ENCODE assay signal across 8 mouse cellular contexts in the genomic region with DNA sequence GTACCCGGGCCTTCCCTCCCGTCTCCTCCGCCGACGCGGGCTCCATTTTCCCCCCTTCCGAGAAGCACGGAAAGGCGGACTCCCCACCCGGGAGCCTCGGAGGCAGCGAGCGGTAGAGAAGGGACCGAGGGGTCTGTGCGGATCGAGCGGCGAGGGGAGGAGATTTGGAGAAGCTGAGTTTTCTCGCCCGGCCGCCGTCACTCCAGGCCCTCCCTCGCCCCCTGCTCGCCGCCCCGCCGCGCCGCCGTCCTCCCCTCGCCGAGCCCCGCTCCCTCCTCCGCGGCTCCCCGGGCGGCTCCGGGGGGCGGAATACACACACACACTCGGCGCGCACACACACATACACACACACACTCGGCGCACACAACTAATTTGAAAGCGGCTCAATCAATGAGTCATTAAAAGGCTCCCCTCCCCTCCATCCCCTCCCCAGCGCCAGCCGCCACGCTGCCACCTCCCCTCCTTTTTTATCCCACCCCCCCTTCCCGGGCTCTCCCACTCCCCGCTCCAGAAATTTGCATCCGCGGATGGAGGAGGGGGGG. TPM values are rescaled to one million over a fixed set of nuclear protein-coding genes. Genes with fewer than 3 reads are reported as not detected.
DNase-seq lines count a peak whose midpoint lies in the region; ATAC-seq and TF ChIP-seq lines count a peak whose summit lies in the region.

No protein-coding gene starts in this region.

- WGBS in embryonic facial prominence, embryonic 13.5 days: under 1% methylated on average over 35 of the region's 52 CpGs
- under 1% methylated on average over 47 of the region's 52 CpGs for WGBS in heart, adult 2 months
- under 1% methylated on average over 48 of the region's 52 CpGs for WGBS in limb, embryonic 15.5 days
- under 1% methylated on average over 35 of the region's 52 CpGs for WGBS in stomach, embryonic 14.5 days

- no peaks in the 10 kb centered on the region for H3K79me2 ChIP-seq in heart, adult 2 months (replicated peaks; ENCODE audit: control insufficient read depth, insufficient read depth, low read length)

- no peak for TF ChIP-seq CTCF in heart, adult 2 months (IDR thresholded peaks at IDR 0.05)

- peak; percentile 74 for DNase-seq in 3T3-L1 (ENCODE audit: low read depth, low spot score)
- peak; percentile 81 to 88 for DNase-seq in adrenal gland, postnatal 36 days
- DNase-seq in heart, adult 2 months: peak; percentile 90
- peak; percentile 67 to 69 for DNase-seq in kidney, adult 8-10 months

- TF ChIP-seq POLR2A in heart, adult 2 months (IDR thresholded peaks at IDR 0.05; ENCODE audit: insufficient read depth, low read depth, low read length): peak; percentile 72

- H3K4me2 ChIP-seq in embryonic facial prominence, embryonic 13.5 days: peak overlapping the region; percentile 67
- peak overlapping the region; percentile 44 for H3K4me2 ChIP-seq in limb, embryonic 15.5 days
- peak overlapping the region; percentile 48 for H3K4me2 ChIP-seq in stomach, embryonic 14.5 days (replicated peaks; ENCODE audit: low read depth, low read length)

- H3K27me3 ChIP-seq in embryonic facial prominence, embryonic 13.5 days: no peaks in the 10 kb centered on the region
- no peaks in the 10 kb centered on the region for H3K27me3 ChIP-seq in heart, adult 2 months (ENCODE audit: control insufficient read depth, insufficient read depth, low read length)
- H3K27me3 ChIP-seq in limb, embryonic 15.5 days: no peaks in the 10 kb centered on the region
- H3K27me3 ChIP-seq in stomach, embryonic 14.5 days (ENCODE audit: control insufficient read depth, insufficient read depth, low read length): no peaks in the 10 kb centered on the region

- H3K4me3 ChIP-seq in embryonic facial prominence, embryonic 13.5 days: peak overlapping the region; percentile 92
- H3K4me3 ChIP-seq in heart, adult 2 months: peak overlapping the region; percentile 86
- H3K4me3 ChIP-seq in limb, embryonic 15.5 days: peak overlapping the region; percentile 80
- H3K4me3 ChIP-seq in stomach, embryonic 14.5 days (ENCODE audit: low read depth, low read length): peak overlapping the region; percentile 96

- peak overlapping the region; percentile 100 for H3K9ac ChIP-seq in embryonic facial prominence, embryonic 13.5 days
- H3K9ac ChIP-seq in heart, adult 2 months (ENCODE audit: low read depth, low read length): peak overlapping the region; percentile 100
- H3K9ac ChIP-seq in limb, embryonic 15.5 days: peak overlapping the region; percentile 100
- peak overlapping the region; percentile 100 for H3K9ac ChIP-seq in stomach, embryonic 14.5 days (replicated peaks; ENCODE audit: low read depth, low read length)

- no peak for TF ChIP-seq EP300 in heart, adult 2 months (IDR thresholded peaks at IDR 0.05; ENCODE audit: insufficient read depth, low read depth, low read length)

- intact Hi-C loops in heart, adult 2 months (cut with DNase I): no loop called here

- peak; percentile 76 for ATAC-seq in embryonic facial prominence, embryonic 13.5 days (ENCODE audit: insufficient number of reproducible peaks, insufficient read depth, low FRiP score, low TSS enrichment, low read depth)
- ATAC-seq in limb, embryonic 15.5 days (ENCODE audit: insufficient number of reproducible peaks, low FRiP score, low TSS enrichment, low read depth): peak; percentile 71
- ATAC-seq in monocyte, adult 5-6 weeks (replicated peaks; ENCODE audit: insufficient number of reproducible peaks, low FRiP score, low TSS enrichment, poor library complexity, severe bottlenecking): peak; percentile 48
- ATAC-seq in stomach, embryonic 14.5 days (ENCODE audit: insufficient number of reproducible peaks, insufficient read depth, low FRiP score, low read depth): peak; percentile 76

- H3K36me3 ChIP-seq in embryonic facial prominence, embryonic 13.5 days: no peaks in the 10 kb centered on the region
- peaks cover 2% of the 10 kb centered on the region; the same call in 1 of the 2 replicates for H3K36me3 ChIP-seq in heart, adult 2 months (ENCODE audit: control insufficient read depth, insufficient read depth, low read length)
- H3K36me3 ChIP-seq in limb, embryonic 15.5 days: no peaks in the 10 kb centered on the region
- H3K36me3 ChIP-seq in stomach, embryonic 14.5 days (ENCODE audit: control insufficient read depth, insufficient read depth, low read length): no peaks in the 10 kb centered on the region

- peak overlapping the region; percentile 100 for H3K27ac ChIP-seq in embryonic facial prominence, embryonic 13.5 days
- peak overlapping the region; percentile 100 for H3K27ac ChIP-seq in heart, adult 2 months
- H3K27ac ChIP-seq in limb, embryonic 15.5 days: peak overlapping the region; percentile 100
- H3K27ac ChIP-seq in stomach, embryonic 14.5 days (ENCODE audit: low read length): peak overlapping the region; percentile 100

- no peaks in the 10 kb centered on the region for H3K9me3 ChIP-seq in embryonic facial prominence, embryonic 13.5 days
- no peaks in the 10 kb centered on the region for H3K9me3 ChIP-seq in limb, embryonic 15.5 days
- no peaks in the 10 kb centered on the region for H3K9me3 ChIP-seq in stomach, embryonic 14.5 days (ENCODE audit: control insufficient read depth, low read depth, low read length)

- peaks cover 20% of the 10 kb centered on the region for H3K4me1 ChIP-seq in embryonic facial prominence, embryonic 13.5 days
- H3K4me1 ChIP-seq in heart, adult 2 months (ENCODE audit: control insufficient read depth, insufficient read depth, low read length): peaks cover 12% of the 10 kb centered on the region
- H3K4me1 ChIP-seq in limb, embryonic 15.5 days: peaks cover 31% of the 10 kb centered on the region
- H3K4me1 ChIP-seq in stomach, embryonic 14.5 days (ENCODE audit: control insufficient read depth, insufficient read depth, low read length): peaks cover 19% of the 10 kb centered on the region

RNA-seq across cellular contexts. Expression of gene Bicral, which starts 0.8 kb away (rescaled TPM):
- total RNA-seq in adrenal gland, postnatal 36 days (2021): 10 to 100 TPM; 23.0 to 24.3 TPM
- polyA plus RNA-seq in embryonic facial prominence, embryonic 13.5 days (2015; fragmentation: Nextera tagmentation; extraction: Ambion mirVana): 4.4 and 5.0 TPM in 2 replicates
- total RNA-seq in heart, adult 2 months (2021): 10 to 100 TPM; 12.3 to 15.7 TPM
- 7.4 and 9.6 TPM in 2 replicates for polyA plus RNA-seq in heart, adult 2 months (2012; rRNA removed)
- polyA plus RNA-seq in limb, embryonic 15.5 days (2015; fragmentation: Nextera tagmentation; extraction: Ambion mirVana): 3.8 and 4.7 TPM in 2 replicates
- 15.0 to 38.1 TPM (median 25.2 TPM) in 3 replicates for total RNA-seq in monocyte, adult 5-6 weeks (2017)
- 6.0 and 6.6 TPM in 2 replicates for polyA plus RNA-seq in stomach, embryonic 14.5 days (2014; fragmentation: Nextera tagmentation; extraction: Ambion mirVana)

RNA-seq across cellular contexts. Expression of gene Tbcc, which starts 33.1 kb away (rescaled TPM):
- total RNA-seq in adrenal gland, postnatal 36 days (2021): 10 to 100 TPM; 20.9 to 21.9 TPM
- 58.5 and 63.3 TPM in 2 replicates for polyA plus RNA-seq in embryonic facial prominence, embryonic 13.5 days (2015; fragmentation: Nextera tagmentation; extraction: Ambion mirVana)
- 10 to 100 TPM; 16.3 TPM for total RNA-seq in heart, adult 2 months (2021)
- 12.7 and 13.3 TPM in 2 replicates for polyA plus RNA-seq in heart, adult 2 months (2012; rRNA removed)
- 51.2 and 54.1 TPM in 2 replicates for polyA plus RNA-seq in limb, embryonic 15.5 days (2015; fragmentation: Nextera tagmentation; extraction: Ambion mirVana)
- total RNA-seq in monocyte, adult 5-6 weeks (2017): 6.9 to 17.1 TPM (median 7.5 TPM) in 3 replicates
- polyA plus RNA-seq in stomach, embryonic 14.5 days (2014; fragmentation: Nextera tagmentation; extraction: Ambion mirVana): 52.6 and 54.3 TPM in 2 replicates

RNA-seq across cellular contexts. Expression of gene Prph2, which starts 52.8 kb away (rescaled TPM):
- not detected for total RNA-seq in adrenal gland, postnatal 36 days (2021)
- not detected in 2 replicates for polyA plus RNA-seq in embryonic facial prominence, embryonic 13.5 days (2015; fragmentation: Nextera tagmentation; extraction: Ambion mirVana)
- not detected for total RNA-seq in heart, adult 2 months (2021)
- not detected in 2 replicates for polyA plus RNA-seq in heart, adult 2 months (2012; rRNA removed)
- polyA plus RNA-seq in limb, embryonic 15.5 days (2015; fragmentation: Nextera tagmentation; extraction: Ambion mirVana): not detected in 2 replicates
- not detected in 3 replicates for total RNA-seq in monocyte, adult 5-6 weeks (2017)
- not detected in 2 replicates for polyA plus RNA-seq in stomach, embryonic 14.5 days (2014; fragmentation: Nextera tagmentation; extraction: Ambion mirVana)

Comparison
In these comparisons a context has a peak if more than half of its experiments do, and no peak if none do; other contexts are left out.
1. Peak in every context shown above with its lines: DNase-seq, ATAC-seq, H3K4me3 ChIP-seq and H3K27ac ChIP-seq.